Mouse (Mus musculus): Measurements from ENCODE around the gene Lpin3. TPM values are rescaled to one million over a fixed set of nuclear protein-coding genes. Genes with fewer than 3 reads are reported as not detected.

Lpin3 gene
- polyA plus RNA-seq, 1 experiment from 2014 or later: 16.5 TPM

GRCm38 (mm10) chr2:160882436-160882835 is 2.0 kb downstream of the Lpin3 start:
- no peak overlapping the region for H3K4me2 ChIP-seq (replicated peaks; ENCODE audit: low read depth)
- WGBS: 81% methylated on average over 5 of the region's 5 CpGs
- no peak for ATAC-seq

GRCm38 (mm10) chr2:160883912-160884311 is 3.4 kb downstream of the Lpin3 start:
- 64% methylated on average over 4 of the region's 4 CpGs for WGBS
- Histone ChIP-seq H3K9ac (ENCODE audit: low read depth, low read length) (no peak overlapping the region), H3K36me3 (ENCODE audit: control insufficient read depth, insufficient read depth) (no peaks in the 10 kb centered on the region), H3K4me3 (ENCODE audit: low read depth, low read length) (no peak overlapping the region), H3K4me1 (replicated peaks; ENCODE audit: control insufficient read depth, insufficient read depth, low read length) (0 out of 2 replicates have a peak, but pooled peaks cover 2% of the 10 kb centered on the region), H3K4me2 (replicated peaks; ENCODE audit: low read depth) (no peak overlapping the region), H3K9me3 (ENCODE audit: control insufficient read depth) (no peaks in the 10 kb centered on the region), H3K27me3 (replicated peaks; ENCODE audit: control insufficient read depth, insufficient read depth, low read length) (no peaks in the 10 kb centered on the region), H3K27ac (ENCODE audit: low read depth, low read length) (no peak overlapping the region)
- no peak for ATAC-seq
- TF ChIP-seq CTCF (IDR thresholded peaks at IDR 0.05; ENCODE audit: low read depth): no peak

More at GRCm38 (mm10) chr2:160882436-160882835, 2.0 kb downstream of the Lpin3 start:
- Histone ChIP-seq H3K36me3 (ENCODE audit: control insufficient read depth, insufficient read depth) (no peaks in the 10 kb centered on the region), H3K9ac (ENCODE audit: low read depth, low read length) (no peak overlapping the region), H3K27me3 (replicated peaks; ENCODE audit: control insufficient read depth, insufficient read depth, low read length) (no peaks in the 10 kb centered on the region), H3K4me3 (ENCODE audit: low read depth, low read length) (no peak overlapping the region), H3K27ac (ENCODE audit: low read depth, low read length) (no peak overlapping the region), H3K9me3 (ENCODE audit: control insufficient read depth) (no peaks in the 10 kb centered on the region), H3K4me1 (replicated peaks; ENCODE audit: control insufficient read depth, insufficient read depth, low read length) (0 out of 2 replicates have a peak, but pooled peaks cover 2% of the 10 kb centered on the region)
- no peak for TF ChIP-seq CTCF (IDR thresholded peaks at IDR 0.05; ENCODE audit: low read depth)

GRCm38 (mm10) chr2:160884830-160885229 is 4.4 kb downstream of the Lpin3 start:
- no peaks in the 10 kb centered on the region for H3K27me3 ChIP-seq (replicated peaks; ENCODE audit: control insufficient read depth, insufficient read depth, low read length)
- H3K4me1 ChIP-seq (replicated peaks; ENCODE audit: control insufficient read depth, insufficient read depth, low read length): 0 out of 2 replicates have a peak, but pooled peaks cover 2% of the 10 kb centered on the region
- no peak overlapping the region for H3K4me3 ChIP-seq (ENCODE audit: low read depth, low read length)
- no peak overlapping the region for H3K9ac ChIP-seq (ENCODE audit: low read depth, low read length)
- 37% methylated on average over 2 of the region's 2 CpGs for WGBS
- H3K36me3 ChIP-seq (ENCODE audit: control insufficient read depth, insufficient read depth): no peaks in the 10 kb centered on the region
- H3K4me2 ChIP-seq (replicated peaks; ENCODE audit: low read depth): no peak overlapping the region
- H3K9me3 ChIP-seq (ENCODE audit: control insufficient read depth): no peaks in the 10 kb centered on the region
- H3K27ac ChIP-seq (ENCODE audit: low read depth, low read length): no peak overlapping the region
- ATAC-seq: no peak
- TF ChIP-seq CTCF (IDR thresholded peaks at IDR 0.05; ENCODE audit: low read depth): peak; percentile 85

GRCm38 (mm10) chr2:160886221-160886620 is 5.8 kb downstream of the Lpin3 start:
- no peak overlapping the region for H3K4me2 ChIP-seq (replicated peaks; ENCODE audit: low read depth)
- no peak for TF ChIP-seq CTCF (IDR thresholded peaks at IDR 0.05; ENCODE audit: low read depth)
- no peaks in the 10 kb centered on the region for H3K36me3 ChIP-seq (ENCODE audit: control insufficient read depth, insufficient read depth)
- 71% methylated on average over 3 of the region's 3 CpGs for WGBS
- no peak overlapping the region for H3K27ac ChIP-seq (ENCODE audit: low read depth, low read length)
- no peaks in the 10 kb centered on the region for H3K9me3 ChIP-seq (ENCODE audit: control insufficient read depth)
- no peak overlapping the region for H3K4me3 ChIP-seq (ENCODE audit: low read depth, low read length)
- H3K27me3 ChIP-seq (replicated peaks; ENCODE audit: control insufficient read depth, insufficient read depth, low read length): no peaks in the 10 kb centered on the region
- ATAC-seq: no peak
- H3K9ac ChIP-seq (ENCODE audit: low read depth, low read length): no peak overlapping the region
- H3K4me1 ChIP-seq (replicated peaks; ENCODE audit: control insufficient read depth, insufficient read depth, low read length): 0 out of 2 replicates have a peak, but pooled peaks cover 2% of the 10 kb centered on the region

- TF ChIP-seq CTCF (IDR thresholded peaks at IDR 0.05; ENCODE audit: low read depth): peak; percentile 97
- peak overlapping the region; percentile 70 for H3K9ac ChIP-seq (ENCODE audit: low read depth, low read length)
- H3K27me3 ChIP-seq (replicated peaks; ENCODE audit: control insufficient read depth, insufficient read depth, low read length): no peaks in the 10 kb centered on the region
- H3K27ac ChIP-seq (ENCODE audit: low read depth, low read length): peak overlapping the region; percentile 93
- under 1% methylated on average over 11 of the region's 11 CpGs for WGBS
- H3K4me3 ChIP-seq (ENCODE audit: low read depth, low read length): peak overlapping the region; percentile 48
- ATAC-seq: peak; percentile 76
- H3K4me2 ChIP-seq (replicated peaks; ENCODE audit: low read depth): peak overlapping the region; percentile 69
- H3K9me3 ChIP-seq (ENCODE audit: control insufficient read depth): no peaks in the 10 kb centered on the region
- H3K4me1 ChIP-seq (replicated peaks; ENCODE audit: control insufficient read depth, insufficient read depth, low read length): 0 out of 2 replicates have a peak, but pooled peaks cover 2% of the 10 kb centered on the region
- no peaks in the 10 kb centered on the region for H3K36me3 ChIP-seq (ENCODE audit: control insufficient read depth, insufficient read depth)
Observed at GRCm38 (mm10) chr2:160887284-160887683, 6.8 kb downstream of the Lpin3 start.

- peak overlapping the region; percentile 93 for H3K27ac ChIP-seq (ENCODE audit: low read depth, low read length)
- peak overlapping the region; percentile 70 for H3K9ac ChIP-seq (ENCODE audit: low read depth, low read length)
- H3K4me2 ChIP-seq (replicated peaks; ENCODE audit: low read depth): peak overlapping the region; percentile 69
- peak overlapping the region; percentile 48 for H3K4me3 ChIP-seq (ENCODE audit: low read depth, low read length)
- H3K36me3 ChIP-seq (ENCODE audit: control insufficient read depth, insufficient read depth): no peaks in the 10 kb centered on the region
- no peaks in the 10 kb centered on the region for H3K27me3 ChIP-seq (replicated peaks; ENCODE audit: control insufficient read depth, insufficient read depth, low read length)
- 0 out of 2 replicates have a peak, but pooled peaks cover 2% of the 10 kb centered on the region for H3K4me1 ChIP-seq (replicated peaks; ENCODE audit: control insufficient read depth, insufficient read depth, low read length)
- ATAC-seq: peak; percentile 93
- no peak for TF ChIP-seq CTCF (IDR thresholded peaks at IDR 0.05; ENCODE audit: low read depth)
- no peaks in the 10 kb centered on the region for H3K9me3 ChIP-seq (ENCODE audit: control insufficient read depth)
- WGBS: 1% methylated on average over 26 of the region's 26 CpGs
Observed at GRCm38 (mm10) chr2:160887859-160888258, 7.4 kb downstream of the Lpin3 start.
